Comparison of ENCODE assay signal across 8 mouse cellular contexts in the genomic region with DNA sequence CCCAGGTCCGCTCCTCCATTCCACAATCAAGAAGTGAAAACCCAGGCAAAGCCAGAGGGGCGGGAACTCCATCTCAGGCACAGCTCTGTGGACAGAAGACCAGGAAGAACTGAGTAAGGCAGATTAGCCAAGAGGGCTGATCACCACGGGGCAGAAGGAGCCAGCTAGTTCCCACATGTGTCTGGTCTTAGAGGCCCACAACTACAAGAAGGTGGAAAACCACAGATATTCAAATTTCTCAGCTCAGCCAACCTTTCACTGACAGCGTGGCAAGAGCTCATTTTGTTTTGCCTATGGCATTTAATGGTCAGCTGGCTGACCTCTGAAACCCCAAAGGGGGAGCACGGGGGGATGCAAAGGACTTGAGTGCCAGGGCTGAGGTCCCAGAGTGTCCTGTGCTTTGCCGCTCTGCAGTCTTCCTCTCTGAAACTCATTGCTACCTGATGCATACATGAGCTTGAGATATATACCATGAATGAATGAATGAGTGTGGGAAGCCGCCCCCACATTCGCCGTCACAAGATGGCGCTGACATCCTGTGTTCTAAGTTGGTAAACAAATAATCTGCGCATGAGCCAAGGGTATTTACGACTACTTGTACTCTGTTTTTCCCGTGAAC. TPM values are rescaled to one million over a fixed set of nuclear protein-coding genes. Genes with fewer than 3 reads are reported as not detected.
DNase-seq lines count a peak whose midpoint lies in the region; ATAC-seq and TF ChIP-seq lines count a peak whose summit lies in the region.

No protein-coding gene starts in this region.

- 54% methylated on average over 12 of the region's 13 CpGs for WGBS in embryonic facial prominence, embryonic 12.5 days
- WGBS in intestine, embryonic 15.5 days: 67% methylated on average over 12 of the region's 13 CpGs
- 59% methylated on average over 10 of the region's 13 CpGs for WGBS in midbrain, postnatal 0 days

- H3K9me3 ChIP-seq in embryonic facial prominence, embryonic 12.5 days: 0 out of 2 replicates have a peak, but pooled peaks cover 7% of the 10 kb centered on the region
- H3K9me3 ChIP-seq in intestine, embryonic 15.5 days: no peaks in the 10 kb centered on the region
- H3K9me3 ChIP-seq in midbrain, postnatal 0 days (ENCODE audit: low read length): no peaks in the 10 kb centered on the region

- 0 out of 2 replicates have a peak, but pooled peaks cover 3% of the 10 kb centered on the region for H3K4me1 ChIP-seq in embryonic facial prominence, embryonic 12.5 days
- H3K4me1 ChIP-seq in intestine, embryonic 15.5 days (replicated peaks): no peaks in the 10 kb centered on the region; the same call in 1 of the 2 replicates
- no peaks in the 10 kb centered on the region for H3K4me1 ChIP-seq in midbrain, postnatal 0 days (ENCODE audit: insufficient read depth, low read length)

- DNase-seq in kidney, adult 9 months: peak; percentile 37
- DNase-seq in kidney, postnatal 25 days: no peak
- no peak for DNase-seq in midbrain, postnatal 0 days (ENCODE audit: low spot score)
- no peak for DNase-seq in thymus, adult 18-20 months
- no peak for DNase-seq in testis, postnatal 14 days (ENCODE audit: low spot score)

- peak overlapping the region; percentile 1; the same call in 1 of the 2 replicates for H3K4me2 ChIP-seq in embryonic facial prominence, embryonic 12.5 days (replicated peaks)
- H3K4me2 ChIP-seq in intestine, embryonic 15.5 days (replicated peaks): peak overlapping the region; percentile 39
- peak overlapping the region; percentile 36 for H3K4me2 ChIP-seq in midbrain, postnatal 0 days (ENCODE audit: low read depth, low read length, poor library complexity, severe bottlenecking)

- H3K27ac ChIP-seq in embryonic facial prominence, embryonic 12.5 days: no peak overlapping the region
- no peak overlapping the region for H3K27ac ChIP-seq in intestine, embryonic 15.5 days
- no peak overlapping the region for H3K27ac ChIP-seq in midbrain, postnatal 0 days (ENCODE audit: low read depth, low read length)

- no peaks in the 10 kb centered on the region for H3K27me3 ChIP-seq in embryonic facial prominence, embryonic 12.5 days
- no peaks in the 10 kb centered on the region for H3K27me3 ChIP-seq in intestine, embryonic 15.5 days (replicated peaks)
- no peaks in the 10 kb centered on the region for H3K27me3 ChIP-seq in midbrain, postnatal 0 days (ENCODE audit: insufficient read depth, low read length)

- TF ChIP-seq CTCF in midbrain, postnatal 0 days (IDR thresholded peaks at IDR 0.05): peak; percentile 32; the same call in 1 of the 2 replicates

- no peak overlapping the region for H3K9ac ChIP-seq in embryonic facial prominence, embryonic 12.5 days
- no peak overlapping the region for H3K9ac ChIP-seq in intestine, embryonic 15.5 days
- H3K9ac ChIP-seq in midbrain, postnatal 0 days (replicated peaks; ENCODE audit: low read length, poor library complexity, severe bottlenecking): no peak overlapping the region

- no peak overlapping the region for H3K4me3 ChIP-seq in embryonic facial prominence, embryonic 12.5 days
- H3K4me3 ChIP-seq in intestine, embryonic 15.5 days (replicated peaks): 0 out of 2 replicates have a peak overlapping the region, but pooled peaks have one; percentile 18
- H3K4me3 ChIP-seq in midbrain, postnatal 0 days (ENCODE audit: low read depth, low read length): no peak overlapping the region

- no peak for ATAC-seq in embryonic facial prominence, embryonic 12.5 days (ENCODE audit: insufficient number of reproducible peaks, insufficient read depth, low FRiP score, low TSS enrichment)
- ATAC-seq in intestine, embryonic 15.5 days: no peak
- ATAC-seq in midbrain, postnatal 0 days (ENCODE audit: low FRiP score): no peak
- ATAC-seq in activated CD4-positive, CD25-positive, alpha-beta regulatory T cell, adult 4 months: no peak

- H3K36me3 ChIP-seq in embryonic facial prominence, embryonic 12.5 days: 0 out of 2 replicates have a peak, but pooled peaks cover 20% of the 10 kb centered on the region
- 0 out of 2 replicates have a peak, but pooled peaks cover 8% of the 10 kb centered on the region for H3K36me3 ChIP-seq in intestine, embryonic 15.5 days
- H3K36me3 ChIP-seq in midbrain, postnatal 0 days (ENCODE audit: insufficient read depth, low read length): no peaks in the 10 kb centered on the region

RNA-seq across cellular contexts. Expression of a gene that starts 17.7 kb away (rescaled TPM):
- 9.9 and 11.1 TPM in 2 replicates for polyA plus RNA-seq in embryonic facial prominence, embryonic 12.5 days (2016; fragmentation: Nextera tagmentation; extraction: Ambion mirVana)
- 13.7 and 13.8 TPM in 2 replicates for polyA plus RNA-seq in intestine, embryonic 15.5 days (2015; fragmentation: Nextera tagmentation; extraction: Ambion mirVana)
- 9.9 and 11.3 TPM in 2 replicates for total RNA-seq in midbrain, postnatal 0 days (2014; rRNA removed)
- polyA plus RNA-seq in midbrain, postnatal 0 days (2015; fragmentation: Nextera tagmentation; extraction: Ambion mirVana): 4.9 and 5.8 TPM in 2 replicates
- 10 to 100 TPM; 65.3 to 71.7 TPM for polyA plus RNA-seq in activated CD4-positive, CD25-positive, alpha-beta regulatory T cell, adult 4 months (2017; shearing (Covaris generic))

RNA-seq across cellular contexts. Expression of a gene that starts 31.9 kb away (rescaled TPM):
- 0.22 and 0.31 TPM in 2 replicates for polyA plus RNA-seq in embryonic facial prominence, embryonic 12.5 days (2016; fragmentation: Nextera tagmentation; extraction: Ambion mirVana)
- polyA plus RNA-seq in intestine, embryonic 15.5 days (2015; fragmentation: Nextera tagmentation; extraction: Ambion mirVana): 0.30 and 0.34 TPM in 2 replicates
- not detected in 2 replicates for total RNA-seq in midbrain, postnatal 0 days (2014; rRNA removed)
- not detected in 2 replicates for polyA plus RNA-seq in midbrain, postnatal 0 days (2015; fragmentation: Nextera tagmentation; extraction: Ambion mirVana)
- polyA plus RNA-seq in activated CD4-positive, CD25-positive, alpha-beta regulatory T cell, adult 4 months (2017; shearing (Covaris generic)): not detected

RNA-seq across cellular contexts. Expression of a gene that starts 48.1 kb away (rescaled TPM):
- 29.7 and 32.7 TPM in 2 replicates for polyA plus RNA-seq in embryonic facial prominence, embryonic 12.5 days (2016; fragmentation: Nextera tagmentation; extraction: Ambion mirVana)
- polyA plus RNA-seq in intestine, embryonic 15.5 days (2015; fragmentation: Nextera tagmentation; extraction: Ambion mirVana): 27.4 and 29.4 TPM in 2 replicates
- total RNA-seq in midbrain, postnatal 0 days (2014; rRNA removed): 29.9 and 34.7 TPM in 2 replicates
- polyA plus RNA-seq in midbrain, postnatal 0 days (2015; fragmentation: Nextera tagmentation; extraction: Ambion mirVana): 54.3 and 57.3 TPM in 2 replicates
- polyA plus RNA-seq in activated CD4-positive, CD25-positive, alpha-beta regulatory T cell, adult 4 months (2017; shearing (Covaris generic)): 10 to 100 TPM; 35.3 to 39.2 TPM

RNA-seq across cellular contexts. Expression of a gene that starts 48.2 kb away (rescaled TPM):
- 138 and 141 TPM in 2 replicates for polyA plus RNA-seq in embryonic facial prominence, embryonic 12.5 days (2016; fragmentation: Nextera tagmentation; extraction: Ambion mirVana)
- 107 and 109 TPM in 2 replicates for polyA plus RNA-seq in intestine, embryonic 15.5 days (2015; fragmentation: Nextera tagmentation; extraction: Ambion mirVana)
- total RNA-seq in midbrain, postnatal 0 days (2014; rRNA removed): 38.8 and 53.2 TPM in 2 replicates
- 90.4 and 91.3 TPM in 2 replicates for polyA plus RNA-seq in midbrain, postnatal 0 days (2015; fragmentation: Nextera tagmentation; extraction: Ambion mirVana)
- polyA plus RNA-seq in activated CD4-positive, CD25-positive, alpha-beta regulatory T cell, adult 4 months (2017; shearing (Covaris generic)): 100 to 1,000 TPM; 138 to 151 TPM
